Mouse (Mus musculus) hindbrain, embryonic 14.5 days (tissue): ENCODE measurements around the gene Hyou1. TPM values are rescaled to one million over a fixed set of nuclear protein-coding genes. Genes with fewer than 3 reads are reported as not detected.
A peak's percentile ranks its signal among the peaks of the same experiment; 100 is the strongest.
"Not testable (repeated sequence)": the region's sequence is repeated elsewhere in the genome, so short reads cannot be mapped to it uniquely, and the experiment has no call there.

Experiments
- ATAC-seq: fragments of 200-750 bp; cut with Nextera tagmentation; 2 replicates; pipeline ENCODE4 v1.8.0; 2017; ENCODE audit warnings: moderate number of reproducible peaks, mild to moderate bottlenecking, moderate TSS enrichment, moderate library complexity; ENCODE audit not compliant: low FRiP score
- DNase-seq: peaks from one replicate; pipeline ENCODE4 v3.0.0-alpha.2; 2015; ENCODE audit warnings: low spot score
- H3K27ac ChIP-seq: fragments of 300-500 bp; sonication (generic); 2 replicates; pipeline ENCODE4 v1.5.1; 2014; ENCODE audit warnings: mild to moderate bottlenecking, moderate library complexity
- H3K27me3 ChIP-seq: fragments of 300-500 bp; sonication (generic); 2 replicates; pipeline ENCODE4 v1.6.1; 2014; ENCODE audit warnings: mild to moderate bottlenecking, low read length, mixed read lengths; ENCODE audit not compliant: control insufficient read depth, insufficient read depth
- H3K36me3 ChIP-seq: fragments of 300-500 bp; sonication (generic); replicated peaks from 2 replicates; pipeline ENCODE4 v1.6.1; 2014; ENCODE audit not compliant: control insufficient read depth, insufficient read depth
- H3K4me1 ChIP-seq: fragments of 300-500 bp; sonication (generic); replicated peaks from 2 replicates; pipeline ENCODE4 v1.6.1; 2014; ENCODE audit warnings: antibody characterized with exemption, low read length, mixed read lengths; ENCODE audit not compliant: control insufficient read depth, insufficient read depth
- H3K4me2 ChIP-seq: fragments of 300-500 bp; sonication (generic); replicated peaks from 2 replicates; pipeline ENCODE4 v1.6.1; 2014; ENCODE audit warnings: mild to moderate bottlenecking, moderate library complexity
- H3K4me3 ChIP-seq: fragments of 300-500 bp; sonication (generic); replicated peaks from 2 replicates; pipeline ENCODE4 v1.5.1; 2014; ENCODE audit warnings: mild to moderate bottlenecking, low read length
- H3K9ac ChIP-seq: fragments of 300-500 bp; sonication (generic); 2 replicates; pipeline ENCODE4 v1.6.1; 2014
- H3K9me3 ChIP-seq: fragments of 300-500 bp; sonication (generic); 2 replicates; pipeline ENCODE4 v1.6.1; 2016; ENCODE audit warnings: low read length; ENCODE audit not compliant: control insufficient read depth
- WGBS: fragments of 180-500 bp; shearing (Covaris S2); extraction: QIAGEN DNeasy Blood & Tissue Kit; methylation state at CpG from one replicate; pipeline ENCODE4 v1.1.7; 2014; 5-methylcytosine and 5-hydroxymethylcytosine counted together
- polyA plus RNA-seq: library from polyadenylated mRNA; unstranded; fragments of >200 nt; fragmentation: Nextera tagmentation; extraction: Ambion mirVana; gene quantifications from 2 replicates; pipeline ENCODE4 v1.2.1, GENCODE M21; 2014

Hyou1 gene
- polyA plus RNA-seq, 1 experiment from 2014 or later: 25.0 TPM

DNA sequence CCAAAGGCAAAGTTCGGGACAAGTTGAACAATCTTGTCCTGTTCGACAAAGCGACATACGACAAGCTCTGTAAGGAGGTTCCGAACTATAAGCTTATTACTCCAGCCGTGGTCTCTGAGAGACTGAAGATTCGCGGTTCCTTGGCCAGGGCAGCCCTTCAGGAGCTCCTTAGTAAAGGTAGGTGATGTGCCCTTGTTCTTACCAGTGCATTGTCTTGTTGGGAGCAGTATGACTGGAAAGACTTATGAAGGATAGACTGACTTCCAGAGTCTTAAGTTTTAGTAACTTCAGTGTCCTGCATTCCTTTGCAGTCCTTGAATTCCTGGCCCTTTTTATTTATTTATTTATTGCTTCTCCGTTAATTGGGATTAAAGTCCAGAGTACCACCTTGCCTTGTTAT, 29.4 kb downstream of the Hyou1 start:
- peak overlapping the region; percentile 73 for H3K4me3 ChIP-seq
- H3K9me3 ChIP-seq, DNase-seq, H3K27me3 ChIP-seq, H3K9ac ChIP-seq, H3K27ac ChIP-seq, ATAC-seq: not testable (repeated sequence)
- peak overlapping the region; percentile 79 for H3K4me2 ChIP-seq
- H3K4me1 ChIP-seq: peaks cover 18% of the 10 kb centered on the region
- WGBS: 89% methylated on average over 9 of the region's 9 CpGs
- peaks cover 70% of the 10 kb centered on the region for H3K36me3 ChIP-seq

GRCm38 (mm10) chr9:44410647-44411336, 31.5 kb downstream of the Hyou1 start:
- H3K27ac ChIP-seq: no peak overlapping the region
- 91% methylated on average over 2 of the region's 2 CpGs for WGBS
- H3K4me2 ChIP-seq: no peak overlapping the region
- ATAC-seq (no peak), DNase-seq (no peak)
- no peak overlapping the region for H3K9ac ChIP-seq
- peaks cover 13% of the 10 kb centered on the region for H3K4me1 ChIP-seq
- H3K27me3 ChIP-seq: no peaks in the 10 kb centered on the region
- no peak overlapping the region for H3K4me3 ChIP-seq
- no peaks in the 10 kb centered on the region for H3K9me3 ChIP-seq
- H3K36me3 ChIP-seq: peaks cover 64% of the 10 kb centered on the region

DNA sequence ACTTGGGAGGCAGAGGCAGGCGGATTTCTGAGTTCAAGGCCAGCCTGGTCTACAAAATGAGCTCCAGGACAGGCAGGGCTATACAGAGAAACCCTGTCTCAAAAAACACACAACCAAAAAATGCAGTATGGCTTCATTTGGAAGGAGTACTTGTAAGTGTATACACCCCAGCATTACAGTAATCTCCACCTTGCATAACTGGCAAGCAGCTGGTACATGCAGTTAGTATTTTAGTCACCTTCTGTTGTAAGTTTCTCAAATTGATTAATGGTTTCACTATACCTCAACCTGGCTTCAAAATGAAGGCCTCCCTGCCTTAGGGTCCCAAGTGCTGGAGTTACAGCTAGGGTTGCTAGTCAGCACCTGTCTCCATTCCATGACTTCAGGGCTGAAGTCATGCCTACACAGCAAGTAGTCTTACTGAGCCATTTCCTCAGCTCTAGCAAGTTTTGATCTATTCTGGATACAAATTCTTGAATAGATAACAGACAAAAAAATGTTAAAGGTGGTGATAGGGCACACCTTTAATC, 32.4 kb downstream of the Hyou1 start:
- DNase-seq (no peak), ATAC-seq (no peak)
- 80% methylated on average over 1 of the region's 1 CpGs for WGBS
- Histone ChIP-seq H3K9me3 (no peaks in the 10 kb centered on the region), H3K4me1 (peaks cover 8% of the 10 kb centered on the region), H3K27ac (no peak overlapping the region), H3K9ac (no peak overlapping the region), H3K27me3 (no peaks in the 10 kb centered on the region), H3K4me2 (no peak overlapping the region), H3K36me3 (peaks cover 67% of the 10 kb centered on the region), H3K4me3 (no peak overlapping the region)

- H3K4me3 ChIP-seq: no peak overlapping the region
- peaks cover 13% of the 10 kb centered on the region for H3K4me1 ChIP-seq
- H3K27me3 ChIP-seq: no peaks in the 10 kb centered on the region
- DNase-seq: no peak
- ATAC-seq: no peak
- H3K4me2 ChIP-seq: no peak overlapping the region
- WGBS: 89% methylated on average over 4 of the region's 4 CpGs
- H3K9ac ChIP-seq: no peak overlapping the region
- no peaks in the 10 kb centered on the region for H3K9me3 ChIP-seq
- no peak overlapping the region for H3K27ac ChIP-seq
- H3K36me3 ChIP-seq: peaks cover 67% of the 10 kb centered on the region
Observed at GRCm38 (mm10) chr9:44412306-44412705, 33.0 kb downstream of the Hyou1 start.

DNA sequence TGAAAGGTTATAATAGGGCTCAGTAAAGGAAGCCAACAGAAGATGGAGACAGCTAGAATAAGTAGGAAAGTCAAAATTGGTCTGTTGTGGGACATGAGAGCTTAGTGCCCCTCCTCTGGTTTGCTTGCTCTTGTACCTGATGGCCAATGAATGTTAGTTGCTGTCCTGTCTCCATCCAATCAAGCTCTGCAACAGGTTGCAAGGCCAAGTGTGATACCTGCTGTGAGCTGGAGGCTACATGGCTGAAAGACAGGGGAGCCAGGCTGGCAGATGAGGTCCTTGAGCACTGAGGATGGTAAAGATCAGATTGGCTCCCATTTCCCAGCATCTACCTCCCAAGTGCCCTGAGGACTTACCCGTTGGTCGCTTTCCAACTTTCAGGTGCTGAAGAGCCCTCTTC, 33.5 kb downstream of the Hyou1 start:
- no peak overlapping the region for H3K27ac ChIP-seq
- DNase-seq (no peak), ATAC-seq (no peak)
- H3K9ac ChIP-seq: no peak overlapping the region
- no peaks in the 10 kb centered on the region for H3K9me3 ChIP-seq
- peaks cover 67% of the 10 kb centered on the region for H3K36me3 ChIP-seq
- no peak overlapping the region for H3K4me2 ChIP-seq
- no peak overlapping the region for H3K4me3 ChIP-seq
- H3K4me1 ChIP-seq: peaks cover 15% of the 10 kb centered on the region
- no peaks in the 10 kb centered on the region for H3K27me3 ChIP-seq
- WGBS: 90% methylated on average over 2 of the region's 2 CpGs

DNA sequence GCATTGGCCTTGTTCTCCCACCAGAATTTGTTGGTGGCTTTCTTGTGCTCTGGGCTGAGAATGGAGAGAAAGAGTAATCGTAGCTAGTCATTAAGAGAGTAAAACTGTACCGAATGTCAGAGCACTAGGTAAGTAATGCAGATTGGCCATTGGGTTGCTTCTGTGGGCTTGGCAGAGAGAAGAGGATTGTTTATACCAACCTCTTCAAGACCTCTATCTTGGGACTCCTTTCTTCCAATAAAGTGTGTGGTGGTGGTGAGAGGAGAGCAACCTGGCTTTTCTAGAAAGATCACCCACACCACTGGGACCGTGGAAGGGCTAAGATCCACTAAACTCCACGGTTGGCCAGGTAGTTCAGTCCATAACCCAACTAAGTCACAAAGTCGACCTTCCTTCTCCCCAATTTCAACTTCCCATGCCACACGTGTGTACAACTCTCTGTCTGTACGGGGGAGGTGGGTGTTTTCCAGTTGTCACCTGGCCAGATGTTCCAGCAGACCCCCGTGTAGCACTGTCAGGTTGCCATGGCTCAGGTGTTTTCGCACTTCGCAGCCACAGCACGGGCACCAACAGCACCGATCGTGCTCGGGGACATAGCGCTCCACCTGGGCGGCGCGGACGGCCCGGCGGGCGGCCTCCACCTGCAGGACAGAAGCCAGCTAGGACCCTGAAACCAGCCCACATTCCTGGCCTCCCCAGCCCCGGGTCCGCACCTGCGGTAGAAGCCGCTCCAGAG, 38.0 kb downstream of the Hyou1 start:
- Histone ChIP-seq H3K4me2 (peak overlapping the region; percentile 94), H3K36me3 (peaks cover 30% of the 10 kb centered on the region), H3K27me3 (no peaks in the 10 kb centered on the region), H3K4me3 (peak overlapping the region; percentile 86), H3K9ac (peak overlapping the region; percentile 95), H3K27ac (peak overlapping the region; percentile 90), H3K4me1 (peaks cover 7% of the 10 kb centered on the region), H3K9me3 (no peaks in the 10 kb centered on the region)
- no peak for DNase-seq
- peak; percentile 73 for ATAC-seq
- 9% methylated on average over 26 of the region's 26 CpGs for WGBS

DNA sequence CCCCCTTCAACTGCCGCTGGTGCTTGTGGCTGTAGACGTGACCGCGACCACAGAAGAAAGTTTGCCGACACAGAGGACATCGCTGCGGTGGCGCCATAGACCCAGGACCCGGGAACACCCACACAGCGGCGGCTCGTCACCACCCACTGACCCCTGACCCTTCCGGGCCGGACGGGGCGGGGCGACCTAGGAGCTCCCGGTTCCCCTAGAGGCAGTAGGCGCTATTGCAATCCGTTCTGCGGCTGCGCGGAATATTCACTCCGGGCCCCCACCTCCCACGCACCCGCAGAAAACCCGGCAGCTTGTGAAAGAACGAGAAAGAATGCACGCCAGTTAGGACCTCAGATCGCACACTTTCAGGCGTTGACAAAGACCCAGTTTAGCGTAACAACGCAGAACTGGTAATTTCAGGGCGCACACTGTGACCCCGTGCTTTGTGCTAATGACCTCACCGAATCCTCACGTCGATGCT, 38.6 kb downstream of the Hyou1 start:
- ATAC-seq (peak; percentile 92), DNase-seq (peak; percentile 96)
- Histone ChIP-seq H3K4me1 (peaks cover 7% of the 10 kb centered on the region), H3K36me3 (peaks cover 24% of the 10 kb centered on the region), H3K4me3 (peak overlapping the region; percentile 86), H3K4me2 (peak overlapping the region; percentile 94), H3K9me3 (no peaks in the 10 kb centered on the region), H3K9ac (peak overlapping the region; percentile 95), H3K27ac (peak overlapping the region; percentile 90), H3K27me3 (no peaks in the 10 kb centered on the region)
- under 1% methylated on average over 38 of the region's 38 CpGs for WGBS

- Histone ChIP-seq H3K4me1 (peaks cover 7% of the 10 kb centered on the region), H3K36me3 (peaks cover 16% of the 10 kb centered on the region), H3K9ac (peak within 1 kb of the TSS; percentile 95), H3K27me3 (no peaks in the 10 kb centered on the region), H3K9me3 (no peaks in the 10 kb centered on the region), H3K4me2 (peak within 1 kb of the TSS; percentile 94), H3K4me3 (peak within 1 kb of the TSS; percentile 86), H3K27ac (peak within 1 kb of the TSS; percentile 90)
- no peak for ATAC-seq
- WGBS: 80% methylated on average over 14 of the region's 14 CpGs
- no peak for DNase-seq
Observed at GRCm38 (mm10) chr9:44418519-44419385, 39.5 kb downstream of the Hyou1 start, which contains the start of gene Ccdc84. Ccdc84 (minus strand) TSS chr9:44418569.
